Mouse (Mus musculus) G1E (cell line): ENCODE data around the gene Lalba. TPM values are rescaled to one million over a fixed set of nuclear protein-coding genes. Genes with fewer than 3 reads are reported as not detected.
"Not testable (repeated sequence)": the region's sequence is repeated elsewhere in the genome, so short reads cannot be mapped to it uniquely, and the experiment has no call there.

Experiments
- ATAC-seq: 2 replicates; pipeline ENCODE4 v1.8.0; 2016; ENCODE audit warnings: mild to moderate bottlenecking; ENCODE audit not compliant: insufficient number of reproducible peaks, poor library complexity, low FRiP score, severe bottlenecking; ENCODE audit errors: extremely low read depth
- DNase-seq: peaks from one replicate; pipeline ENCODE4 v3.0.0; 2012; ENCODE audit warnings: low spot score
- H3K27me3 ChIP-seq: 2 replicates; pipeline ENCODE4 v1.6.1; 2012; ENCODE audit warnings: mild to moderate bottlenecking, low read length, inconsistent platforms; ENCODE audit not compliant: insufficient read depth
- H3K36me3 ChIP-seq: replicated peaks from 2 replicates; pipeline ENCODE3; 2012; ENCODE audit warnings: mild to moderate bottlenecking, inconsistent platforms
- H3K4me1 ChIP-seq: 2 replicates; pipeline ENCODE4 v1.6.1; 2012; ENCODE audit warnings: low read depth, low read length, inconsistent platforms, mixed read lengths; ENCODE audit not compliant: insufficient read depth
- H3K4me3 ChIP-seq: 2 replicates; pipeline ENCODE4 v1.5.1; 2012; ENCODE audit warnings: low read depth, mild to moderate bottlenecking, inconsistent platforms, low read length, moderate library complexity, mixed read lengths
- H3K9me3 ChIP-seq: replicated peaks from 2 replicates; pipeline ENCODE4 v1.6.1; 2012; ENCODE audit warnings: inconsistent platforms
- CTCF ChIP-seq: IDR thresholded peaks from 2 replicates; pipeline ENCODE4 v1.5.1; 2012; ENCODE audit warnings: low read depth, low read length, inconsistent platforms, mixed read lengths
- GATA1 ChIP-seq: IDR thresholded peaks from 2 replicates; pipeline ENCODE4 v1.6.1; 2012; ENCODE audit warnings: borderline replicate concordance, low read length, inconsistent platforms, mixed read lengths
- GATA2 ChIP-seq: IDR thresholded peaks from 2 replicates; pipeline ENCODE4 v1.6.1; 2012; ENCODE audit warnings: low read depth, low read length, inconsistent platforms, borderline replicate concordance
- POLR2AphosphoS5 ChIP-seq: IDR thresholded peaks from 2 replicates; pipeline ENCODE4 v1.6.1; 2012; ENCODE audit warnings: low read depth, low read length, inconsistent platforms; ENCODE audit not compliant: insufficient replicate concordance
- TAL1 ChIP-seq: conservative IDR thresholded peaks from 2 replicates; pipeline ENCODE4 v1.6.1; 2012; ENCODE audit warnings: low read depth, low read length, inconsistent platforms, mixed read lengths
- polyA plus RNA-seq: library from polyadenylated mRNA; stranded (reverse); fragments of >175 nt; gene quantifications from 2 replicates; pipeline ENCODE4 v1.2.3, GENCODE M21; 2012
- total RNA-seq, 2 experiments: library from RNA; stranded (forward) in 1 of 2; stranded (reverse) in 1 of 2; fragments of 200-1000 nt in 1 of 2; fragments of >200 nt in 1 of 2; fragmentation: Nextera tagmentation in 1 of 2; gene quantifications; 2 replicates each; pipeline ENCODE4 v1.2.3; 2014 to 2017

The Lalba gene
- total and polyA plus RNA-seq, 3 experiments = not detected

GRCm38 (mm10) chr15:98452288-98452687 lies 30.2 kb downstream of the Lalba start, which contains the start of gene Olfr281:
TSS of gene Olfr281 (plus strand) at chr15:98452588.
- no peaks in the 10 kb centered on the region for H3K9me3 ChIP-seq
- no peak for ATAC-seq
- no peaks in the 10 kb centered on the region for H3K36me3 ChIP-seq
- no peaks in the 10 kb centered on the region for H3K4me1 ChIP-seq
- H3K27me3 ChIP-seq = peaks cover 9% of the 10 kb centered on the region; the same call in 1 of the 2 replicates
- no peak for TF ChIP-seq GATA2
- no peak for TF ChIP-seq POLR2AphosphoS5
- TF ChIP-seq GATA1 = no peak
- no peak for TF ChIP-seq CTCF
- no peak for TF ChIP-seq TAL1
- DNase-seq = no peak
- H3K4me3 ChIP-seq = no peak within 1 kb of the TSS

DNA sequence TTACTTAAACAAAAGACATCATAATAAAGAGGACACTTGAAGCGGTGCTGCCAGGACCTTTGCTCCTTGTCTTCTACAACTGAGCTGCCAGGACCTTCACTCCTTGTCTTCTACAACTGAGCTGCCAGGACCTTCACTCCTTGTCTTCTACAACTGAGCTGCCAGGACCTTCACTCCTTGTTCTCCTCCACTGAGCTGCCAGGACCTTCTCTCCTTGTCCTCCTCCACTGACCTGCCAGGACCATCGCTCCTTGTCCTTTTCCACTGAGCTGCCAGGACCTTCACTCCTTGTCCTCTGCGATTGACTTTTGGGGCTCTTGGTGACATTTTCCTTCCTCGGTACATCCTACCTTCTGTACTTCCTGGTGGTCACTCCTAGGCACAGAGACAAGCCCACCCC lies 34.0 kb downstream of the Lalba start:
- Histone ChIP-seq H3K9me3 (no peaks in the 10 kb centered on the region), H3K27me3 (no peaks in the 10 kb centered on the region), H3K36me3 (no peaks in the 10 kb centered on the region), H3K4me3 (no peak overlapping the region), H3K4me1 (no peaks in the 10 kb centered on the region)
- no peak for ATAC-seq
- no peak for TF ChIP-seq GATA2
- no peak for TF ChIP-seq POLR2AphosphoS5
- TF ChIP-seq TAL1 = no peak
- TF ChIP-seq CTCF = no peak
- TF ChIP-seq GATA1 = no peak
- no peak for DNase-seq

DNA sequence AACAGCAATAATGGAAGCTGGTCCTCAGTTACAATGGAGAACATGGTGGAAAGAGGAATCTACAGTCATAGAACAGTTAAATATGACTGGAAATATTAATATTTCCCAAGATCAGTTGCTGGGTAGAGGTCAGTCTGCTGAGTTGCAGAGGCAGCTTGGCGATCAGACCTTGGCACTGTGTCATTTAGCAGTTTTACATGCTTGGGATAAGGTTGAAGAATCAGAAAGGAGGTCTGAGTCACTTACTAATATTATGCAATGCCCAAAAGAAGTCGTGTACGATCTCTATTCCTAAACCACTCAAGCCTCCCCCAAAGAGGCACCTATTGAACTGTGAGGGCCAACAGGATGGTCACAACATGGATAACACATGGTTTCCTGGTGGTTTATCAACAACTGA lies 38.0 kb downstream of the Lalba start:
- Histone ChIP-seq H3K4me1 (no peaks in the 10 kb centered on the region), H3K4me3 (no peak overlapping the region), H3K36me3 (no peaks in the 10 kb centered on the region), H3K27me3 (no peaks in the 10 kb centered on the region), H3K9me3 (no peaks in the 10 kb centered on the region)
- no peak for TF ChIP-seq TAL1
- TF ChIP-seq GATA1 = no peak
- no peak for TF ChIP-seq GATA2
- TF ChIP-seq CTCF = no peak
- TF ChIP-seq POLR2AphosphoS5 = no peak
- DNase-seq (no peak), ATAC-seq (no peak)

DNA sequence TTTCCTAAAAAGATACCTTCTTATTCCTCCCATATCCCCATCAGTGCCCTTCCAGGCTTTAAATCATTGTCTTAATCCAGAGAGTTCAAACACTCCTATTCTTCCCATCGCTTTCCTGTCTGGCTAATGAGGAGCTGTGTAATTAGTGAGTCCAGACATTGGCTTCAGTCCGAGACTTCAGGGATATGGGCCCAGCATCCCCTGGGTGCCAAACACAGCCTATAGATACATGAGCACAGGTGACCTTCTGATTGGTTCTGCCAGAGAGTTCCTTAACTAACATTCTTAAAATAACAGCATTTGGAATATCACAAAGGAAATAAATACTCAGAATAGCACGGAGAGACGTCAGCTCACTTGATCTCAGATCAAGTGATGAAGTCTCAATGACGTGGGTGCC lies 51.6 kb downstream of the Lalba start, which contains the start of gene Olfr282:
Gene Olfr282, plus strand, starts transcription at position 301 of the 400 bp plus-strand sequence.
- not testable (repeated sequence) for DNase-seq, ATAC-seq, H3K4me3 ChIP-seq, H3K27me3 ChIP-seq, H3K9me3 ChIP-seq, H3K4me1 ChIP-seq, H3K36me3 ChIP-seq

Other genes with a start within 250 kb of the Lalba start
- gene Olfr286, start 248.3 kb downstream of the Lalba start, total RNA-seq (2014; fragmentation: Nextera tagmentation) = not detected in 2 replicates
- 0.11 and 0.12 TPM in 2 replicates for gene Olfr286, start 248.3 kb downstream of the Lalba start, total RNA-seq (2017)
- gene Olfr286, start 248.3 kb downstream of the Lalba start, polyA plus RNA-seq = not detected in 2 replicates
- not detected in 2 replicates for gene H1fnt, start 225.4 kb downstream of the Lalba start, total RNA-seq (2014; fragmentation: Nextera tagmentation)
- not detected in 2 replicates for gene H1fnt, start 225.4 kb downstream of the Lalba start, total RNA-seq (2017)
- not detected in 2 replicates for gene H1fnt, start 225.4 kb downstream of the Lalba start, polyA plus RNA-seq
- gene Zfp641, start 186.6 kb downstream of the Lalba start, total RNA-seq (2014; fragmentation: Nextera tagmentation) = not detected in 2 replicates
- 0.05 TPM in 1 of 2 replicates, not detected in the other for gene Zfp641, start 186.6 kb downstream of the Lalba start, total RNA-seq (2017)
- not detected in 2 replicates for gene Zfp641, start 186.6 kb downstream of the Lalba start, polyA plus RNA-seq
- gene Olfr285, start 165.4 kb downstream of the Lalba start, total RNA-seq (2014; fragmentation: Nextera tagmentation) = not detected in 2 replicates
- gene Olfr285, start 165.4 kb downstream of the Lalba start, total RNA-seq (2017) = 0.05 and 0.06 TPM in 2 replicates
- gene Olfr285, start 165.4 kb downstream of the Lalba start, polyA plus RNA-seq = not detected in 2 replicates
- gene Olfr284, start 141.7 kb downstream of the Lalba start, total RNA-seq (2014; fragmentation: Nextera tagmentation) = not detected in 2 replicates
- gene Olfr284, start 141.7 kb downstream of the Lalba start, total RNA-seq (2017) = not detected in 2 replicates
- not detected in 2 replicates for gene Olfr284, start 141.7 kb downstream of the Lalba start, polyA plus RNA-seq
- gene Olfr283, start 101.8 kb downstream of the Lalba start, total RNA-seq (2014; fragmentation: Nextera tagmentation) = not detected in 2 replicates
- gene Olfr283, start 101.8 kb downstream of the Lalba start, total RNA-seq (2017) = not detected in 2 replicates
- not detected in 2 replicates for gene Olfr283, start 101.8 kb downstream of the Lalba start, polyA plus RNA-seq
- gene Olfr282, start 51.5 kb downstream of the Lalba start, total RNA-seq (2014; fragmentation: Nextera tagmentation) = not detected in 2 replicates
- gene Olfr282, start 51.5 kb downstream of the Lalba start, total RNA-seq (2017) = 0.12 TPM in 1 of 2 replicates, not detected in the other
- not detected in 2 replicates for gene Olfr282, start 51.5 kb downstream of the Lalba start, polyA plus RNA-seq
- gene Olfr281, start 30.1 kb downstream of the Lalba start, total RNA-seq (2014; fragmentation: Nextera tagmentation) = not detected in 2 replicates
- gene Olfr281, start 30.1 kb downstream of the Lalba start, total RNA-seq (2017) = 0.11 and 0.17 TPM in 2 replicates
- not detected in 2 replicates for gene Olfr281, start 30.1 kb downstream of the Lalba start, polyA plus RNA-seq
- gene OR5BS1P, start 12.8 kb downstream of the Lalba start, total RNA-seq (2014; fragmentation: Nextera tagmentation) = not detected in 2 replicates
- 0.06 and 0.11 TPM in 2 replicates for gene OR5BS1P, start 12.8 kb downstream of the Lalba start, total RNA-seq (2017)
- not detected in 2 replicates for gene OR5BS1P, start 12.8 kb downstream of the Lalba start, polyA plus RNA-seq
- not detected in 2 replicates for gene Olfr279, start 9.7 kb upstream of the Lalba start, total RNA-seq (2014; fragmentation: Nextera tagmentation)
- gene Olfr279, start 9.7 kb upstream of the Lalba start, total RNA-seq (2017) = 0.11 and 0.17 TPM in 2 replicates
- gene Olfr279, start 9.7 kb upstream of the Lalba start, polyA plus RNA-seq = not detected in 2 replicates
- 26.9 and 39.8 TPM in 2 replicates for gene Kansl2, start 51.5 kb upstream of the Lalba start, total RNA-seq (2014; fragmentation: Nextera tagmentation)
- 49.1 and 50.4 TPM in 2 replicates for gene Kansl2, start 51.5 kb upstream of the Lalba start, total RNA-seq (2017)
- 44.3 and 52.5 TPM in 2 replicates for gene Kansl2, start 51.5 kb upstream of the Lalba start, polyA plus RNA-seq
- gene Ccnt1, start 88.2 kb upstream of the Lalba start, total RNA-seq (2014; fragmentation: Nextera tagmentation) = 76.1 and 84.6 TPM in 2 replicates
- gene Ccnt1, start 88.2 kb upstream of the Lalba start, total RNA-seq (2017) = 74.6 and 78.2 TPM in 2 replicates
- 5.7 and 6.4 TPM in 2 replicates for gene Ccnt1, start 88.2 kb upstream of the Lalba start, polyA plus RNA-seq
- not detected in 2 replicates for gene 4930415O20Rik, start 88.3 kb upstream of the Lalba start, total RNA-seq (2014; fragmentation: Nextera tagmentation)
- gene 4930415O20Rik, start 88.3 kb upstream of the Lalba start, total RNA-seq (2017) = not detected in 2 replicates
- not detected in 2 replicates for gene 4930415O20Rik, start 88.3 kb upstream of the Lalba start, polyA plus RNA-seq
- gene Adcy6, start 127.4 kb upstream of the Lalba start, total RNA-seq (2014; fragmentation: Nextera tagmentation) = 5.0 TPM in 1 of 2 replicates, not detected in the other
- 0.22 TPM in 1 of 2 replicates, not detected in the other for gene Adcy6, start 127.4 kb upstream of the Lalba start, total RNA-seq (2017)
- not detected in 2 replicates for gene Adcy6, start 127.4 kb upstream of the Lalba start, polyA plus RNA-seq
- 0.29 TPM in 1 of 2 replicates, not detected in the other for gene Cacnb3, start 148.1 kb upstream of the Lalba start, total RNA-seq (2014; fragmentation: Nextera tagmentation)
- gene Cacnb3, start 148.1 kb upstream of the Lalba start, total RNA-seq (2017) = 0.12 and 0.22 TPM in 2 replicates
- gene Cacnb3, start 148.1 kb upstream of the Lalba start, polyA plus RNA-seq = 0.14 and 0.22 TPM in 2 replicates
- gene Ddx23, start 180.2 kb upstream of the Lalba start, total RNA-seq (2014; fragmentation: Nextera tagmentation) = 61.4 and 66.6 TPM in 2 replicates
- gene Ddx23, start 180.2 kb upstream of the Lalba start, total RNA-seq (2017) = 101 and 154 TPM in 2 replicates
- 100 and 112 TPM in 2 replicates for gene Ddx23, start 180.2 kb upstream of the Lalba start, polyA plus RNA-seq
- gene Rnd1, start 194.7 kb upstream of the Lalba start, total RNA-seq (2014; fragmentation: Nextera tagmentation) = 3.2 and 3.3 TPM in 2 replicates
- 1.2 and 1.5 TPM in 2 replicates for gene Rnd1, start 194.7 kb upstream of the Lalba start, total RNA-seq (2017)
- gene Rnd1, start 194.7 kb upstream of the Lalba start, polyA plus RNA-seq = 1.0 and 1.1 TPM in 2 replicates
- gene Ccdc65, start 225.5 kb upstream of the Lalba start, total RNA-seq (2014; fragmentation: Nextera tagmentation) = 1.0 TPM in 1 of 2 replicates, not detected in the other
- gene Ccdc65, start 225.5 kb upstream of the Lalba start, total RNA-seq (2017) = 0.06 and 0.60 TPM in 2 replicates
- not detected in 2 replicates for gene Ccdc65, start 225.5 kb upstream of the Lalba start, polyA plus RNA-seq
- gene Fkbp11, start 245.5 kb upstream of the Lalba start, total RNA-seq (2014; fragmentation: Nextera tagmentation) = 11.5 and 14.1 TPM in 2 replicates
- 6.2 and 6.7 TPM in 2 replicates for gene Fkbp11, start 245.5 kb upstream of the Lalba start, total RNA-seq (2017)
- 20.2 and 23.8 TPM in 2 replicates for gene Fkbp11, start 245.5 kb upstream of the Lalba start, polyA plus RNA-seq